Mouse (Mus musculus) midbrain, embryonic 14.5 days (tissue): ENCODE data around the gene 3110082I17Rik. TPM values are rescaled to one million over a fixed set of nuclear protein-coding genes. Genes with fewer than 3 reads are reported as not detected.

Experiments used
- ATAC-seq: fragments of 200-750 bp; cut with Nextera tagmentation; 2 replicates; pipeline ENCODE4 v1.8.0; 2017; ENCODE audit warnings: moderate number of reproducible peaks, moderate library complexity; ENCODE audit not compliant: low FRiP score, low TSS enrichment
- DNase-seq: peaks from one replicate; pipeline ENCODE4 v3.0.0-alpha.2; 2015
- H3K27ac ChIP-seq: fragments of 300-500 bp; sonication (generic); replicated peaks from 2 replicates; pipeline ENCODE4 v1.5.1; 2014; ENCODE audit warnings: mild to moderate bottlenecking, low read depth, low read length, moderate library complexity
- H3K27me3 ChIP-seq: fragments of 300-500 bp; sonication (generic); 2 replicates; pipeline ENCODE4 v1.6.1; 2014; ENCODE audit warnings: low read length, control low read depth, mixed read lengths; ENCODE audit not compliant: control insufficient read depth, insufficient read depth
- H3K36me3 ChIP-seq: fragments of 300-500 bp; sonication (generic); 2 replicates; pipeline ENCODE4 v1.6.1; 2014; ENCODE audit warnings: low read length, control low read depth; ENCODE audit not compliant: control insufficient read depth, insufficient read depth
- H3K4me1 ChIP-seq: fragments of 300-500 bp; sonication (generic); 2 replicates; pipeline ENCODE4 v1.6.1; 2014; ENCODE audit warnings: mild to moderate bottlenecking, antibody characterized with exemption, low read length, control low read depth; ENCODE audit not compliant: control insufficient read depth, insufficient read depth
- H3K4me2 ChIP-seq: fragments of 300-500 bp; sonication (generic); 2 replicates; pipeline ENCODE4 v1.6.1; 2014; ENCODE audit warnings: mild to moderate bottlenecking, low read length, moderate library complexity
- H3K4me3 ChIP-seq: fragments of 300-500 bp; sonication (generic); replicated peaks from 2 replicates; pipeline ENCODE4 v1.5.1; 2014; ENCODE audit warnings: low read depth, low read length
- H3K9ac ChIP-seq: fragments of 300-500 bp; sonication (generic); replicated peaks from 2 replicates; pipeline ENCODE4 v1.6.1; 2014; ENCODE audit warnings: mild to moderate bottlenecking, low read length, moderate library complexity
- H3K9me3 ChIP-seq: fragments of 300-500 bp; sonication (generic); 2 replicates; pipeline ENCODE4 v1.6.1; 2016; ENCODE audit warnings: low read length, control low read depth, mixed read lengths; ENCODE audit not compliant: control insufficient read depth
- WGBS: fragments of 180-500 bp; shearing (Covaris S2); extraction: QIAGEN DNeasy Blood & Tissue Kit; methylation state at CpG from one replicate; pipeline ENCODE4 v1.1.7; 2014; 5-methylcytosine and 5-hydroxymethylcytosine counted together
- polyA plus RNA-seq: library from polyadenylated mRNA; unstranded; fragments of >200 nt; fragmentation: Nextera tagmentation; extraction: Ambion mirVana; gene quantifications from 2 replicates; pipeline ENCODE4 v1.2.1, GENCODE M21; 2014

3110082I17Rik gene
- polyA plus RNA-seq, 1 experiment from 2014 or later: 12.8 TPM

DNA sequence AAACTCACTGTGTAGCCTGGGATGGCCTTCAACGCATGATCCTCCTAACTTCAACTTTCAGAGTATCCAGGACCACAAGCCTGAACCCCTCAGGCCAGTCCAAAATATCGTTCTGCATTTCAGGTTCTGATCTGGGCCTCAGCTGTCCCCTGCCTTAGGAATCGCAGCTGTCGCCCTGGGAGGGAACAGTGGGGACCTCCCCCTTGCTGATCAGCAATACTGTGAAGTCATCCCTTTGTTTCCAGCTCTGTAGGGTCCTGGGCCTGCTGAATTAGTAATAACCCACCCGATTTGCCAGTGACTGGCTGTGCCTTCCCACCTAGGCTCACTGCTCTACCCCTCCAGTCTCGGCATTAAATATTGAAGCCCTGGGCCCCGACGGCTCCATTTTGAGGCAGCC is 31.0 kb upstream of the 3110082I17Rik start:
- no peak overlapping the region for H3K4me3 ChIP-seq
- H3K9me3 ChIP-seq: no peaks in the 10 kb centered on the region; the same call in 1 of the 2 replicates
- no peak for DNase-seq
- H3K9ac ChIP-seq: no peak overlapping the region
- no peak overlapping the region for H3K27ac ChIP-seq
- no peaks in the 10 kb centered on the region for H3K36me3 ChIP-seq
- H3K4me2 ChIP-seq: no peak overlapping the region
- no peaks in the 10 kb centered on the region for H3K27me3 ChIP-seq
- WGBS: 37% methylated on average over 8 of the region's 8 CpGs
- no peaks in the 10 kb centered on the region for H3K4me1 ChIP-seq
- ATAC-seq: no peak

DNA sequence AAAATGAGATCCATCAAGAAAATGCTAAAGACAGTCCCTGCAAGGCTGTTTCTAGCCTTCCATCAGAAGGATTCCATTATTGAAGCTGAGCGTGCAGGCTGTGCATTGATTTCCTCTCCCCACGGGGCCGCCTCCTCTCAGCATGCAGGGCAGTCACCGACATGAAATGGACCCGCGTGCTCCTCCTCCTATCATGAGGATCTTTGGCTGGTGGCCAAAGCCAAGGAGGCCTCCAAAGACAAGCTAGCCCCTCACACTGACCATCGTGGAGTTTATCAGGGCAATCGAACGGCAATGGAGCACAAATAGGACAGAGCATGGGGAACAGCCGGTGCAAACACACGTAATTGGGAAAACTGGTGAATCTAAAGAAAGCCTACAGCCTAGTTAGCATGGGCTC is 29.8 kb upstream of the 3110082I17Rik start:
- no peak overlapping the region for H3K27ac ChIP-seq
- no peak for ATAC-seq
- H3K36me3 ChIP-seq: no peaks in the 10 kb centered on the region
- no peaks in the 10 kb centered on the region for H3K4me1 ChIP-seq
- no peaks in the 10 kb centered on the region; the same call in 1 of the 2 replicates for H3K9me3 ChIP-seq
- H3K4me3 ChIP-seq: no peak overlapping the region
- WGBS: 72% methylated on average over 11 of the region's 11 CpGs
- no peak for DNase-seq
- no peaks in the 10 kb centered on the region for H3K27me3 ChIP-seq
- no peak overlapping the region for H3K4me2 ChIP-seq
- no peak overlapping the region for H3K9ac ChIP-seq

DNA sequence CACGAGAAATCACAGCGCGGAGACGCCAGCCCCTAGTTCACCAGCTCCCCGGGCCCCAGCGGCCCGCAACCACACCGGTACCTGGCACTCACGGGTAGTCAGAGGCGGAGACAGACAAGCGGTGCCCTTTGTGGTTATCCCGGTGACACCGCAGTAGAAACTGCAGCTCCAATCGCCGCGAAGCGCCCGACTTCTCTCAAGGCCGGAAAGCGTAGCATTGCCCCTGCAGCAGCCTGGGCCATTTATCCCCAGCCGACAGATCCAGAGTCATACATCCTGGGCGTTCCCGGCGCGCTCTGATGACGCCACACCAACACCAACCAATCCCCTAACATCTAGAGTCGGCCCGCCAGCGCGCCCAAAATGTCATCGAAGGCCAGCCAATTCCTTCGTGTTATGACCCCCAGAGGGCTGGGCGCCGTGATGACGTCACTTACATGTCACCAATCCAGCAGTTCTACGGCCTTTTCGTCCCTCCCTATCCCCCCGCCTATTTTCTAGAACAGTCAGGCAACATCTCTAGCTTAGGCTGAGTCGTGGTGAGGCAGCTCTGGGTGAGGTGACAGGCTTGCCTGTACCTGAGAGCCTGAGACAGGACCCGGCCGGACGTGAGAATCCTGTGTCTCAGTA is 24.0 kb upstream of the 3110082I17Rik start, which contains the start of gene Zfand2a:
Gene Zfand2a (minus strand): TSS at position 365 of the 630 bp plus-strand sequence.
- WGBS: under 1% methylated on average over 42 of the region's 42 CpGs
- peak within 1 kb of the TSS; percentile 90 for H3K4me3 ChIP-seq
- no peaks in the 10 kb centered on the region; the same call in 1 of the 2 replicates for H3K9me3 ChIP-seq
- peaks cover 30% of the 10 kb centered on the region for H3K36me3 ChIP-seq
- H3K4me1 ChIP-seq: peaks cover 10% of the 10 kb centered on the region
- H3K27ac ChIP-seq: peak within 1 kb of the TSS; percentile 68
- H3K4me2 ChIP-seq: peak within 1 kb of the TSS; percentile 87
- ATAC-seq: peak; percentile 96
- H3K9ac ChIP-seq: peak within 1 kb of the TSS; percentile 75
- no peaks in the 10 kb centered on the region for H3K27me3 ChIP-seq
- peak; percentile 100 for DNase-seq

DNA sequence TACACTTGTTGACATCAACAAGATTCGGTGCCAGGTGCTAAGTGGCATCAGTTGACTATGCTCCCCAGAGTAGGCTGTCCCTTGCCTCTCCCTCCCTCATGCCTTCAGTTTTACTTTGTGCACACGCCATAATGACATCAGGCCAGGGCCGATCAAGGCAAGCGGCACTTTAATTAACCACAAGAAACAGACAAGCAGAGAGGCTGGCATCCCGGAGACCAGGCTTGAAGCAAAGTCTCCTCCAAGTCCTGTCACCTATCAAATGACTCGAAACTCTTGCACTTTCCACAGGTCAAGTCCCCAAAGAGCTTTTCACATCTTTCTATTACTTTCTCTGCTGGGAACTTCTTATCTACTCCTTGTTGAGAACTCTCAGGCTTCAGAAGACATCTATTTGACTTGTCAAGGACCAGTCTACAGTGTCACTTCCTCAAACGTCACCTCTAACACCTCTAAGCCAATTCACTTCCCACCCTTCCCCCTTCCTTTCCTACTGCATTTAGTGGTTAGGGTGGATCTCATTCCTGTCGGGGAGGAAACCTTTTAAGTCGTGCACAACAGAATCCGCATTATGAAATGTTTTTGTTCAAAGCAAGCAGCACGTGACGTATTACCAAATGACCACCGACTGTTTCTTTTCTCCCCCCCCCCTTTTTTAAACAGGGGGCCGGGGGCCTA is 23.0 kb upstream of the 3110082I17Rik start:
- peaks cover 40% of the 10 kb centered on the region for H3K36me3 ChIP-seq
- DNase-seq (no peak), ATAC-seq (no peak)
- H3K9me3 ChIP-seq: no peaks in the 10 kb centered on the region; the same call in 1 of the 2 replicates
- H3K4me1 ChIP-seq: peaks cover 10% of the 10 kb centered on the region
- H3K9ac ChIP-seq: peak overlapping the region; percentile 75; the same call in 1 of the 2 replicates
- 65% methylated on average over 14 of the region's 14 CpGs for WGBS
- peak overlapping the region; percentile 90 for H3K4me3 ChIP-seq
- H3K27me3 ChIP-seq: no peaks in the 10 kb centered on the region
- H3K27ac ChIP-seq: no peak overlapping the region
- peak overlapping the region; percentile 87 for H3K4me2 ChIP-seq

GRCm38 (mm10) chr5:139480406-139480805 is 20.1 kb upstream of the 3110082I17Rik start:
- H3K36me3 ChIP-seq: peaks cover 67% of the 10 kb centered on the region
- H3K4me1 ChIP-seq: peaks cover 10% of the 10 kb centered on the region
- 92% methylated on average over 10 of the region's 10 CpGs for WGBS
- ATAC-seq (no peak), DNase-seq (no peak)
- H3K27me3 ChIP-seq: no peaks in the 10 kb centered on the region
- no peaks in the 10 kb centered on the region for H3K9me3 ChIP-seq
- no peak overlapping the region for H3K4me3 ChIP-seq
- H3K9ac ChIP-seq: no peak overlapping the region
- no peak overlapping the region for H3K27ac ChIP-seq
- H3K4me2 ChIP-seq: no peak overlapping the region

DNA sequence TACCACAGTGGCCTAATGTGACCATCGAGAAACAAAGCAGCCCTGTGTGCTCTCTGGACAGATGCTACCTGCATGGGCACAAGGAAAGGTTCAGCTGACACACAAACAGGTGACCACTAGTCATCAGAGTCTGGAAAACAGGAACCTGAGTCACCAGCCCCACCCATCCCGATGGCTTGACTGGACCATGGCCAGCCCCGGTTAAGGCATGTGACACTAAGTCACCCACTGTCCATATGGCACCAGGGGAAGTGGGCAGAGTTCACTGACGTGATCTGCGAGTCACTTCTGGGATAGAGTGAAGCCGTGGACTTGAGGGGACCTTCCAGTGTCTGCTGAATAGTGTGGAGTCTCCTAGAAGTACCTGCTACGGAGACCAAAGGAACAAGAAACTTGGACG is 18.8 kb upstream of the 3110082I17Rik start:
- ATAC-seq: no peak
- Histone ChIP-seq H3K9ac (no peak overlapping the region), H3K27me3 (no peaks in the 10 kb centered on the region), H3K4me3 (no peak overlapping the region), H3K4me2 (no peak overlapping the region), H3K27ac (no peak overlapping the region), H3K9me3 (no peaks in the 10 kb centered on the region), H3K36me3 (peaks cover 80% of the 10 kb centered on the region), H3K4me1 (peaks cover 10% of the 10 kb centered on the region)
- 93% methylated on average over 8 of the region's 8 CpGs for WGBS
- DNase-seq: no peak

GRCm38 (mm10) chr5:139474741-139475140 is 14.4 kb upstream of the 3110082I17Rik start:
- H3K27ac ChIP-seq: no peak overlapping the region
- H3K36me3 ChIP-seq: peaks cover 85% of the 10 kb centered on the region
- 53% methylated on average over 9 of the region's 9 CpGs for WGBS

GRCm38 (mm10) chr5:139467998-139468397 is 7.7 kb upstream of the 3110082I17Rik start:
- peaks cover 20% of the 10 kb centered on the region for H3K36me3 ChIP-seq
- H3K27ac ChIP-seq: no peak overlapping the region
- no peak overlapping the region for H3K4me2 ChIP-seq
- 53% methylated on average over 5 of the region's 5 CpGs for WGBS
- H3K9ac ChIP-seq: no peak overlapping the region
- H3K27me3 ChIP-seq: no peaks in the 10 kb centered on the region
- DNase-seq (peak; percentile 70), ATAC-seq (no peak)
- H3K9me3 ChIP-seq: no peaks in the 10 kb centered on the region
- no peak overlapping the region for H3K4me3 ChIP-seq
- H3K4me1 ChIP-seq: no peaks in the 10 kb centered on the region

More at GRCm38 (mm10) chr5:139474741-139475140, 14.4 kb upstream of the 3110082I17Rik start:
- Histone ChIP-seq H3K9me3 (no peaks in the 10 kb centered on the region), H3K4me2 (no peak overlapping the region), H3K27me3 (no peaks in the 10 kb centered on the region), H3K9ac (no peak overlapping the region), H3K4me1 (no peaks in the 10 kb centered on the region), H3K4me3 (no peak overlapping the region)
- peak; percentile 23 for DNase-seq
- no peak for ATAC-seq

GRCm38 (mm10) chr5:139466801-139467200 is 6.5 kb upstream of the 3110082I17Rik start:
- DNase-seq: no peak
- WGBS: 81% methylated on average over 4 of the region's 4 CpGs
- H3K27me3 ChIP-seq: no peaks in the 10 kb centered on the region
- H3K9me3 ChIP-seq: no peaks in the 10 kb centered on the region
- H3K4me2 ChIP-seq: no peak overlapping the region
- H3K4me1 ChIP-seq: no peaks in the 10 kb centered on the region
- ATAC-seq: no peak
- H3K9ac ChIP-seq: no peak overlapping the region
- no peak overlapping the region for H3K27ac ChIP-seq
- H3K36me3 ChIP-seq: peaks cover 8% of the 10 kb centered on the region
- no peak overlapping the region for H3K4me3 ChIP-seq
